22 mouse cellular contexts compared by ENCODE assay signal in genomic region chr2:22813921-22814320, GRCm38 (mm10).
"Had no signal": no experiment of that assay in that cellular context is flagged by ENCODE, and none has a peak within 500 bp of the region (broad histone marks: within the 10 kb centered on the region; RNA-seq: fewer than 3 reads in every experiment).

No protein-coding gene starts in this region.

- H3K27ac ChIP-seq: limb, embryonic 12.5 days; limb, embryonic 15.5 days; liver, embryonic 14.5 days; midbrain, embryonic 10.5 days; midbrain, embryonic 13.5 days; neural tube, embryonic 12.5 days; neural tube, embryonic 15.5 days; stomach, embryonic 15.5 days had no signal

- DNase-seq: kidney, postnatal 14 days; kidney, postnatal 4 days; left cerebral cortex, postnatal 4 days; liver, postnatal 0 days; lung, embryonic 14.5 days; right cerebral cortex, adult 18-20 months; right cerebral cortex, postnatal 14 days; right cerebral cortex, postnatal 4 days; spleen, adult 18-20 months; thymus, postnatal 25 days had no signal

- H3K4me1 ChIP-seq: limb, embryonic 12.5 days; limb, embryonic 15.5 days; midbrain, embryonic 10.5 days; midbrain, embryonic 13.5 days; neural tube, embryonic 12.5 days; neural tube, embryonic 15.5 days; stomach, embryonic 15.5 days had no signal

- H3K4me3 ChIP-seq: limb, embryonic 12.5 days; limb, embryonic 15.5 days; megakaryocyte, embryonic 14.5 days; midbrain, embryonic 10.5 days; midbrain, embryonic 13.5 days; neural tube, embryonic 12.5 days; neural tube, embryonic 15.5 days; stomach, embryonic 15.5 days had no signal

- H3K9ac ChIP-seq: limb, embryonic 12.5 days; limb, embryonic 15.5 days; liver, embryonic 14.5 days; liver, postnatal 0 days; lung, embryonic 14.5 days; midbrain, embryonic 13.5 days; neural tube, embryonic 12.5 days; neural tube, embryonic 15.5 days; stomach, embryonic 15.5 days had no signal

- H3K9me3 ChIP-seq: limb, embryonic 12.5 days; limb, embryonic 15.5 days; megakaryocyte, embryonic 14.5 days; midbrain, embryonic 10.5 days; midbrain, embryonic 13.5 days; neural tube, embryonic 12.5 days; neural tube, embryonic 15.5 days; stomach, embryonic 15.5 days had no signal

- ATAC-seq: liver, postnatal 0 days; lung, postnatal 0 days; midbrain, embryonic 13.5 days; midbrain, embryonic 16.5 days had no signal

- H3K36me3 ChIP-seq: limb, embryonic 12.5 days; limb, embryonic 15.5 days; midbrain, embryonic 10.5 days; midbrain, embryonic 13.5 days; neural tube, embryonic 12.5 days; neural tube, embryonic 15.5 days; stomach, embryonic 15.5 days had no signal

- H3K4me2 ChIP-seq: limb, embryonic 12.5 days; limb, embryonic 15.5 days; liver, embryonic 11.5 days; lung, embryonic 14.5 days; midbrain, embryonic 13.5 days; neural tube, embryonic 12.5 days; neural tube, embryonic 15.5 days; stomach, embryonic 15.5 days had no signal

- H3K27me3 ChIP-seq: limb, embryonic 12.5 days; limb, embryonic 15.5 days; megakaryocyte, embryonic 14.5 days; midbrain, embryonic 13.5 days; neural tube, embryonic 12.5 days; neural tube, embryonic 15.5 days; stomach, embryonic 15.5 days had no signal
